Mouse (Mus musculus) embryonic fibroblast, embryonic 13.5 days (primary cell): Measurements from ENCODE around the gene Tecta. TPM values are rescaled to one million over a fixed set of nuclear protein-coding genes. Genes with fewer than 3 reads are reported as not detected.
A peak's percentile ranks its signal among the peaks of the same experiment; 100 is the strongest.

Source experiments
- H3K27ac ChIP-seq: 2 replicates; pipeline ENCODE4 v1.5.1; 2012; ENCODE audit warnings: low read length, control low read depth, inconsistent platforms; ENCODE audit not compliant: insufficient read depth
- H3K4me1 ChIP-seq: 2 replicates; pipeline ENCODE4 v1.6.1; 2011; ENCODE audit warnings: low read length; ENCODE audit not compliant: control insufficient read depth, insufficient read depth
- H3K4me3 ChIP-seq: 2 replicates; pipeline ENCODE4 v1.5.1; 2011; ENCODE audit warnings: mild to moderate bottlenecking, control low read depth, low read length; ENCODE audit not compliant: insufficient read depth
- CTCF ChIP-seq: IDR thresholded peaks from 2 replicates; pipeline ENCODE4 v1.5.1; 2011; ENCODE audit warnings: mild to moderate bottlenecking, control low read depth, low read length, moderate library complexity, borderline replicate concordance; ENCODE audit not compliant: insufficient read depth
- POLR2A ChIP-seq: IDR thresholded peaks from 2 replicates; pipeline ENCODE4 v1.6.1; 2011; ENCODE audit warnings: low read depth, mild to moderate bottlenecking, control low read depth, low read length, moderate library complexity
- polyA plus RNA-seq: library from polyadenylated mRNA; stranded (reverse); fragments of >200 nt; gene quantifications from 2 replicates; pipeline ENCODE4 v1.2.4, GENCODE M21; 2011; ENCODE audit warnings: low read depth; ENCODE audit not compliant: missing spikeins, insufficient read length

Tecta gene
- polyA plus RNA-seq, 1 experiment = 0.16 TPM

DNA sequence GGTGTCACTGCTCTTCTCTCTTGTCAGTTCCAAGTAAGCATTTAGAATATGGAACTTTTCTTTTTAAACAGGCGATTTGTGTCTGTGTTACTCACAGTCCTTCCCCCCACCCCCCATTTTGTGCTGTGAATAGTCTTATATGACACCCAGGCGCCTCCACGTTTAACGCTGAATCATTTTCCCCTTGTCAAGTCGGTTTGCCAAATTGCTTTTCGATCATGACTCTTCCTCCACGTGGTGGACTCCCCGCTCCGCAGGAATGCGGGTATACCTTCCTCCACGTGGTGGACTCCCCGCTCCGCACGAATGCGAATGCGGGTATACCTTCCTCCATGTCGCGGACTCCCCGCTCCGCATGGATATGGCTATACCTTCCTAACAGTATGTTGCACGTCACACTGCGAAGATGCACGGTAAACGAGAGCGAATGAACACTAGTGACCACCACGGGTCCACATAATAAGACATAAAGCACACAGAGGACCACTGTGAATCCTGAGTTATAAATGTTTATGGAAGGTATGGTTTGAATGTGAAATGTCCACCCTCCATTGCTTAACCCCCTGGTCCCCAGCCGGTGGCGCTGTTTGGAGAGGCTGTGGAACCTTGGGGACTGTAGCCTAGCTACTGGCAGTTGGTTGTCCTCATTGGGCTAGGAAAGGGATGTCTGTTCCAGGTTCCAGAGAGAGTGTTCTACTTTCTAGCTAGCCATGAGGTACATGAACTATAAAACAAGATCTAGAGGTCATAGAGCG is 74.9 kb downstream of the Tecta start:
- Histone ChIP-seq H3K4me3 (no peak overlapping the region), H3K27ac (no peak overlapping the region), H3K4me1 (no peaks in the 10 kb centered on the region)
- TF ChIP-seq POLR2A = no peak
- TF ChIP-seq CTCF = no peak

DNA sequence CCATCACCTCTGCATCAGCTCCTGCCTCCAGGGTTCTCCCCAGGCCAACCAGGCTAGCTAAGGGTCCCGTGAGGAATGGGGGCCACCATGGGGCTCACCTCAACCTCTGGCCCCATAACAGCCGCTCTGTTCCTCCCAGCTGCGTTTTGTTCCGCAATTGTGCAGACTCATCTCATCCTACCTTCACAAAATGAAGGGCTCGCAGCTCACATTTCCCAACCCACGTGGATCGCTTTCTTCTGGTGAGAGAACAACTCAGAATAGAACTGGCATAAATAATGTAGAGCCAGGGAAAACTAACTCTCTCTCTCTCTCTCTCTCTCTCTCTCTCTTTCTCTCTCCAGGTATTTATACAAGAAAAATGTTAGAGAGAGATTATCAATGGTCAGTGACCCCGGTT is 76.5 kb downstream of the Tecta start:
- Histone ChIP-seq H3K4me3 (no peak overlapping the region), H3K27ac (no peak overlapping the region), H3K4me1 (no peaks in the 10 kb centered on the region)
- TF ChIP-seq POLR2A (no peak), CTCF (no peak)

DNA sequence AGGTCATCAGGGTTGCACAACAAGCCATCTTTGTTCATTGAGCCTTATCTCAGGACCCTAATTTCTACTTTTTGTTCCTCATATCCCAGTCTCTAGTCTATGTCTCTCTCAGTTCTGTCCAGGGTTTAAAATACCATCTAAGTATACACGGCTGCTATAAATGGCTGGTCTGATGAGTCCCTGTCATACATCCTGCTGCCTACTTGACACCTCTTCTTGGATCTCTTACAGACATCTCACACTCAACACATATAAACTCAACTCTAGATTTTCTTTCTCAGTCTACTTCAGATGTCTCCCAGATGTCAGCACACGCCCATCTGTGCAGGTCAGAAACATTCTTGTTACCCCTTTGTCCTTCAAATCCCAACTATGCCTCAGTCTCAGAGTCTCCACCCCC is 78.3 kb downstream of the Tecta start:
- no peak for TF ChIP-seq CTCF
- TF ChIP-seq POLR2A = no peak
- Histone ChIP-seq H3K27ac (no peak overlapping the region), H3K4me3 (no peak overlapping the region), H3K4me1 (no peaks in the 10 kb centered on the region)

DNA sequence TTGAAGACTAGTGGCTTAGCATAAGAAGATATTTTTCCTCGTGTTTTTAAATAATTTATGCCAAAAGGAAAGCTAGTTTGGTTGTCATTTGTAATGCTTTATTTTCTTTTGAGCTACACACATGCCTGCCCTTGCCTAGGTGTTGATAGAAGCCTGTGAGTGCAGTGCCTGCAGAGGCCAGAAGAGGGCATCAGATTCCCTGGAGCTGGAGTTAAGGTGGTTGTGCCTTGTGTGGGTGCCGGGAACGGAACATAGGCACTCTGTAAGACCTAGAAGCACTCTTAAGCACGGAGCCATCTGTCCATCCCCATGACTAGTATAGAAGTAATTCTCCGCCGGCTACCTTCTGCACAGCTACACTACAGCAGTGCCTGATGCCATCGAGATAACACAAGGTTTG is 79.1 kb downstream of the Tecta start:
- Histone ChIP-seq H3K4me1 (0 out of 2 replicates have a peak, but pooled peaks cover 2% of the 10 kb centered on the region), H3K27ac (no peak overlapping the region), H3K4me3 (no peak overlapping the region)
- no peak for TF ChIP-seq POLR2A
- TF ChIP-seq CTCF = no peak

DNA sequence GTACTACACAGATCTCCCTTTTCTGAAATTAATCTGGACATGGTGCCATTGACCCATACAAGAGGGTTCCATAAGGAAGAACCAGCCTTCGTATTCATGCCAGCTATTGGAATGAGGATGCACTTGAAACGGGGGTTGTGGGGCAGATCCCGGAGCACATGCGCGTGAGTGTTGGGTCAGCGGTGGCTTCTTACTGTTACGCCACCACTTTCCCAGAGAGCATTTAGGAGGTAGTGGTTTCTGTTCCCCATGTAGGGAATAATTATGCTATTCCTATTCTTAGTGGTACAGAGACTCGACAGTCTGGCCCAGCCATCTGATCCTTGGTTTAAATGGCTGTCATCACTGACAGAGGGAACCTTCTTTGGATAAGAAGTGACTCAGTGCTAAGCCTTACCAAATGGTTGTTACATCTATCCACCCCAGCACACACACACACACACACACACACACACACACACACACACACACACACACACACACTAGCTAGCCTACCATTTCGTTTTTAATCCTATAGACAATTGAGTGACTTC is 81.2 kb downstream of the Tecta start:
- no peak for TF ChIP-seq POLR2A
- no peak for TF ChIP-seq CTCF

DNA sequence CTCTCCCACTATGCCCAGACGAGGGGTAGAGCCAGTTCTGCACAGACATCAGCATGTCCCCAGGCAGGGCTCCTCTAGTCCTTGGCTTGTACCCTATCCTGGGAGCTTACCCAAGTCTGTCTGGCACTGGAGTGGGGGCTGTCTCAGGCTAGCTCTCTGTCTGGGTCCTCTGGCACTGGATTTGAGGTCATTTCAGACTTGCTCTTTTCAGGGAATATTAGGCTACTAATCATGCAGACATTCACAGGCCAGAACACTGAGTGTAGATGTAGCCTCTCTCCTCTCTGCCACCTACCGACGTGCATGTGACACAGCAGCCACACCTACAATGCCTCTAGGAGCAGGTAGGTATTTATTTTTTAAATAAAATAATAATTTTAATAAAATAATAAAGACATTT is 82.4 kb downstream of the Tecta start:
- no peak for TF ChIP-seq CTCF
- no peak overlapping the region for H3K4me3 ChIP-seq

More for the DNA sequence above, 81.2 kb downstream of the Tecta start:
- Histone ChIP-seq H3K4me1 (0 out of 2 replicates have a peak, but pooled peaks cover 3% of the 10 kb centered on the region), H3K27ac (no peak overlapping the region), H3K4me3 (no peak overlapping the region)

DNA sequence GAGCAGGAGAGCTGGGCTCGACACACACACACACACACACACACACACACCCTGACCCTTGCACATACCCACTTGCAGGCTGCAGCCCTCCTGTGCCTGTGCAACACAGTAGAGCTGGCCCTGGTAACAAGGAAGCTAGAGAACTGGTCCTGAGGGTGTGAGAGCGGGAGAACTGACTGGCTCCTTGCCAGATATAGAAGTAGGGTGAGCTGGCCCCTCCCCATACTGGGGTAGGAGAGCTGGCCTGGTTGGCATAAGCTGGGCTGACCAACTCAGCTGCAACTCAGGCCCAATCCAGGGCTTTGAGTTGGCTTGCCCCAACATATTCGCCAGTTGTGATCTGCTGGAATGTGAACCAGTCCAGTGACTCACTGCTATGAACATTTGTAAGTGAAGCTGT is 83.9 kb downstream of the Tecta start:
- no peak for TF ChIP-seq CTCF
- no peak for TF ChIP-seq POLR2A
- Histone ChIP-seq H3K27ac (peak overlapping the region; percentile 16; the same call in 1 of the 2 replicates), H3K4me1 (0 out of 2 replicates have a peak, but pooled peaks cover 3% of the 10 kb centered on the region), H3K4me3 (no peak overlapping the region)

More for the DNA sequence above, 82.4 kb downstream of the Tecta start:
- Histone ChIP-seq H3K27ac (no peak overlapping the region), H3K4me1 (0 out of 2 replicates have a peak, but pooled peaks cover 3% of the 10 kb centered on the region)

DNA sequence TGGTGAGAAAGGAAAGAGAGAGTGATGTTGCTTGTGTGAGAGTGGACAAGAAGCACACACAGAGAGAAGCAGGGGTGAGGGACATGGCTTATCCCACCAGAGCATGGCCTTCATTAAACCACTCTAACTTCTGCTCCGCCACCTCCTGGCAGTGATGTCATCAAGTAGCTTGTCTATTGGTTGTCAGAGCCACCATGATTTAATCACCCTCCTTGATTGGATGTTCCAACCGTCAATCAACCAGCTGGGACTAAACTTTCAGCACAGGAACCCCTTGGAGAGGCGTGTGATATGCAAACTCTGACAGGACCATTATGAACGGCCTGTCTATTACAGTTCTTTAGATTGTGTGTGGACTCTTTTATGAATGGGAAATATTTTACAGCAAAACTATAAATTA is 84.8 kb downstream of the Tecta start:
- 0 out of 2 replicates have a peak, but pooled peaks cover 3% of the 10 kb centered on the region for H3K4me1 ChIP-seq
- no peak overlapping the region for H3K4me3 ChIP-seq
- TF ChIP-seq CTCF = no peak
- TF ChIP-seq POLR2A = no peak
- H3K27ac ChIP-seq = no peak overlapping the region

DNA sequence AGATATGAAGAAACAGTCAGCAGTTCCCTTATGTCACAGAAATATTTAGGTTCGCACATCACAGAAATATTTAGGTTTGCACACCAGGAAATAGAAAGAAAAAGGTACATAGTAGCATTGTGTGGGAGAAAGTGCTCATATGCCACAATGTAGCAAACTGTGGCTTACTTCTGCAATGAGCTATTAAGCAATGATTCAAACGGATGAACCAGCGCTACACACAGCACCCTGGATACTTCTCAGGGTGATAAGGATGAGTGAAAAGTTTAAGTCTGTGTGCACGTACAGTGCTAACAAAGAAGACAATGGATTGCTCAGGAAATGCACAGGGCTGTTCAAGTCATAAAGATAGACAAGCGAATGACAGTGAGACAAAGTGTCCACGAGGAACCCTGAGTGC is 85.3 kb downstream of the Tecta start:
- TF ChIP-seq CTCF (no peak), POLR2A (no peak)
- Histone ChIP-seq H3K4me3 (no peak overlapping the region), H3K27ac (no peak overlapping the region), H3K4me1 (0 out of 2 replicates have a peak, but pooled peaks cover 3% of the 10 kb centered on the region)

DNA sequence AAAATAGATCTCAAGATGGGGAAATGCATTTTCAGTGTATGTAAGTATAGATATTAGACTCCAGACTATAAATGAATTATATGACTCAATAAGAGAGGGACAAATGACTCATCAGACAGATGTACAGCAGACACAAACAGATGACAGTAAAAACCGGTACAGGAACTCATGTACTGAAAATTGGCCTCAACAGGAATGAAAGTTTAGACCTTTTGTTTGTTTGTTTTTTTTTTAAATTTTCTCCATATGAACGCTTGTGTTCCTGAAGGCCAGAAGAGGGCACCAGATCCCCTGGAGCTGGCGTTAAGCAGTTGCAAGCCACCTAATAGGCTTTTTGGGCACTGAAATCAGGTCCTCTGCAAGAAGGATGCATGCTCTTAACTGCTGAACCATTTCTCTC is 85.9 kb downstream of the Tecta start:
- Histone ChIP-seq H3K27ac (no peak overlapping the region), H3K4me1 (0 out of 2 replicates have a peak, but pooled peaks cover 3% of the 10 kb centered on the region), H3K4me3 (no peak overlapping the region)
- TF ChIP-seq POLR2A (no peak), CTCF (peak; percentile 24; the same call in 1 of the 2 replicates)
